Mouse (Mus musculus) ES-Bruce4 (cell line): ENCODE measurements around the gene Kmt5b. TPM values are rescaled to one million over a fixed set of nuclear protein-coding genes. Genes with fewer than 3 reads are reported as not detected.

Experiments used
- H3K27ac ChIP-seq: 2 replicates; pipeline ENCODE4 v1.5.1; 2012; ENCODE audit warnings: low read length, inconsistent platforms; ENCODE audit not compliant: insufficient read depth
- H3K27me3 ChIP-seq: 2 replicates; pipeline ENCODE4 v1.6.1; 2012; ENCODE audit warnings: mild to moderate bottlenecking, low read length, inconsistent platforms; ENCODE audit not compliant: control insufficient read depth, poor library complexity, insufficient read depth, severe bottlenecking
- H3K36me3 ChIP-seq: 2 replicates; pipeline ENCODE4 v1.6.1; 2012; ENCODE audit warnings: inconsistent platforms, mild to moderate bottlenecking, low read length, moderate library complexity; ENCODE audit not compliant: control insufficient read depth, poor library complexity, insufficient read depth, severe bottlenecking
- H3K4me1 ChIP-seq: one replicate; pipeline ENCODE4 v1.8.1; 2011; ENCODE audit warnings: low read length; ENCODE audit not compliant: control insufficient read depth, insufficient read depth
- H3K4me3 ChIP-seq: 2 replicates; pipeline ENCODE4 v1.5.1; 2011; ENCODE audit warnings: low read depth, mild to moderate bottlenecking, low read length
- H3K9ac ChIP-seq: 2 replicates; pipeline ENCODE4 v1.6.1; 2012; ENCODE audit warnings: low read depth, mild to moderate bottlenecking, inconsistent platforms; ENCODE audit not compliant: poor library complexity, severe bottlenecking
- H3K9me3 ChIP-seq: replicated peaks from 2 replicates; pipeline ENCODE4 v1.6.1; 2012; ENCODE audit warnings: mild to moderate bottlenecking, low read length, inconsistent platforms; ENCODE audit not compliant: control insufficient read depth, poor library complexity, insufficient read depth, severe bottlenecking
- CTCF ChIP-seq: IDR thresholded peaks from one replicate; pipeline ENCODE4 v1.8.1; 2011; ENCODE audit warnings: low read depth, low read length
- EP300 ChIP-seq: IDR thresholded peaks from 2 replicates; pipeline ENCODE4 v1.6.1; 2011; ENCODE audit warnings: low read depth, low read length; ENCODE audit not compliant: insufficient read depth
- POLR2A ChIP-seq: IDR thresholded peaks from one replicate; pipeline ENCODE4 v1.8.1; 2011; ENCODE audit warnings: low read length; ENCODE audit not compliant: insufficient read depth
- polyA plus RNA-seq: library from polyadenylated mRNA; stranded (reverse); fragments of >200 nt; gene quantifications from 2 replicates; pipeline ENCODE4 v1.2.4, GENCODE M21; 2011; ENCODE audit warnings: low read depth; ENCODE audit not compliant: missing spikeins, insufficient read depth, insufficient read length

Gene Kmt5b
- polyA plus RNA-seq, 1 experiment: 39.4 TPM

GRCm38 (mm10) chr19:3848207-3848808 lies 81.1 kb downstream of the Kmt5b start:
- Histone ChIP-seq H3K4me1 (peaks cover 12% of the 10 kb centered on the region), H3K36me3 (no peaks in the 10 kb centered on the region), H3K9me3 (no peaks in the 10 kb centered on the region), H3K9ac (no peak overlapping the region), H3K27me3 (no peaks in the 10 kb centered on the region), H3K4me3 (no peak overlapping the region), H3K27ac (no peak overlapping the region)
- TF ChIP-seq EP300 (no peak), POLR2A (no peak), CTCF (no peak)

- Histone ChIP-seq H3K27me3 (no peaks in the 10 kb centered on the region), H3K9me3 (no peaks in the 10 kb centered on the region), H3K4me3 (no peak overlapping the region), H3K36me3 (peaks cover 4% of the 10 kb centered on the region), H3K9ac (no peak overlapping the region), H3K4me1 (peaks cover 7% of the 10 kb centered on the region), H3K27ac (no peak overlapping the region)
- TF ChIP-seq POLR2A (no peak), EP300 (no peak), CTCF (no peak)
These were observed 82.0 kb downstream of the Kmt5b start for GRCm38 (mm10) chr19:3849251-3849650.

GRCm38 (mm10) chr19:3850076-3850475 lies 82.9 kb downstream of the Kmt5b start:
- Histone ChIP-seq H3K9me3 (no peaks in the 10 kb centered on the region), H3K36me3 (peaks cover 4% of the 10 kb centered on the region)
- TF ChIP-seq POLR2A (no peak), EP300 (no peak), CTCF (no peak)

GRCm38 (mm10) chr19:3850847-3851469 lies 83.7 kb downstream of the Kmt5b start:
- Histone ChIP-seq H3K27me3 (no peaks in the 10 kb centered on the region), H3K27ac (no peak overlapping the region), H3K9ac (no peak overlapping the region), H3K36me3 (peaks cover 5% of the 10 kb centered on the region), H3K4me1 (peaks cover 2% of the 10 kb centered on the region), H3K4me3 (peak overlapping the region; percentile 41), H3K9me3 (no peaks in the 10 kb centered on the region)
- TF ChIP-seq POLR2A: no peak
- peak; percentile 82; the same call in 1 of the 2 replicates for TF ChIP-seq EP300
- TF ChIP-seq CTCF: peak; percentile 88

More at GRCm38 (mm10) chr19:3850076-3850475, 82.9 kb downstream of the Kmt5b start:
- Histone ChIP-seq H3K4me1 (peaks cover 3% of the 10 kb centered on the region), H3K9ac (no peak overlapping the region), H3K27me3 (no peaks in the 10 kb centered on the region), H3K4me3 (no peak overlapping the region), H3K27ac (no peak overlapping the region)

- Histone ChIP-seq H3K9ac (peak within 1 kb of the TSS; percentile 87), H3K9me3 (no peaks in the 10 kb centered on the region), H3K36me3 (peaks cover 7% of the 10 kb centered on the region), H3K27ac (peak within 1 kb of the TSS; percentile 65; the same call in 1 of the 2 replicates), H3K27me3 (no peaks in the 10 kb centered on the region), H3K4me3 (peak within 1 kb of the TSS; percentile 78), H3K4me1 (peaks cover 2% of the 10 kb centered on the region)
- TF ChIP-seq EP300: no peak
- TF ChIP-seq POLR2A: peak; percentile 57
- peak; percentile 33 for TF ChIP-seq CTCF
These were observed 84.3 kb downstream of the Kmt5b start, which contains the start of gene Chka for GRCm38 (mm10) chr19:3851502-3851962. Chka (plus strand) TSS chr19:3851773.
